Mouse (Mus musculus): Measurements from ENCODE around the gene Mlana.
A peak's percentile ranks its signal among the peaks of the same experiment; 100 is the strongest.

Gene Mlana

DNA sequence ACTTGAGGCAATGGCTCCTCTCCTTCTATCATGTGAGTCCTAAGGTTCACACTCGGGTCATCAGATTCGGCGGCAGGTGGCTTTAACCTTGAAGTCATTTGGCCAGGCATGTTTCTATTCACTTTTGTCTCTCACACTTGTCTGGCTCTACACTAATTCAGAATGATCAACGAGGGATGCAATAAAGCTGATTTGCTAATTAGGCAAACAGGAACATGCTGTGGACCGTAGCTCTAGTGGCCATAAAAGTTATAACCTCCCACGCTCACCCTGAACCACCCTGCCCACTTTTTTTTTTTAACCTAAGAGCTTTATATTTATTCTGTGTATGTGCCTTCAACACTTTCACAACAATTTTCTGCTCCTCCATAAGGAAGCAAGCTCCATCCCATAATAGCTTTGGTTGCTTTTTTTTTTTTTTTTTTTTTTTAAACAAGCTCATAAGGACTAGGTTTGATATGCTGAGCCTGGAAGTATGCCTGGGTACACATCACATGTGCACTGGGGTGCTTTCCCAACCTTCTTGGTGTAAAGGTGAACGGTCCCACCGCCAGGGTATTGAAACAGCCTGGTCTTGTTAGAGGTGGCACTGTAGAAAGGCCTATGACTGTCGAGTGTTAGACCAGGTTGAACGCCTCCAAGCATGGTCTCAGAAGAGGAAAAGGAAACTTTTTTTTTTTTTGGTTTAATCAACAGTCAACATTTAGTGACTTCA, 21.0 kb upstream of the Mlana start:
- no peak for DNase-seq

DNA sequence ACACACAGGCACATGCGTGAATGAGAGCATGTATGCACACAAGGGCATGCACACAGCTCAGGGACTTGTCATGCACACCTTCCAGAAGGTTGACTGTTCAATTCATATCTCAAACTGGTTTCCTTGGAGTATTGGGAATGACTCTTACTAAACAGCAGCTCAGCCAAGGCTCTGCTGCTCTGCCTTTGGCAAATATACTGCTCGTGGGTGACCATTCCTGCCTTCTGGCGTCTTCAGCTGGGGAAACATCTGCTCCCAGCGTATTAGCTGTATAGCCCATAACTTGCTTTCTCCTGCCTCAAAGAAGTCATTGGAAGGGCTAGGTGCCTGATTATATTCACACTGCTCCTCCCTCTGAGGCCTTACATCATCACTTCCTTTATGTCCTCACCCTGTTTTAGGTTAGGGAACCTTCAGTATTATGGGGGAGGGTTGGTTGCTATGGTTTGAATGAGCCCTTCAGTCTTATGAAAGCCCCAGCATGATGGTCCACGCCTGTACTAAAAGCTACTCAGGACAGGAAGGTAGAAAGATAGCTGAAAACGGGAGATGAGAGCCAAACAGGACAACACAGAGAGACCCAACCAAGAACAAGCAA, 19.3 kb upstream of the Mlana start:
- no peak for DNase-seq

DNA sequence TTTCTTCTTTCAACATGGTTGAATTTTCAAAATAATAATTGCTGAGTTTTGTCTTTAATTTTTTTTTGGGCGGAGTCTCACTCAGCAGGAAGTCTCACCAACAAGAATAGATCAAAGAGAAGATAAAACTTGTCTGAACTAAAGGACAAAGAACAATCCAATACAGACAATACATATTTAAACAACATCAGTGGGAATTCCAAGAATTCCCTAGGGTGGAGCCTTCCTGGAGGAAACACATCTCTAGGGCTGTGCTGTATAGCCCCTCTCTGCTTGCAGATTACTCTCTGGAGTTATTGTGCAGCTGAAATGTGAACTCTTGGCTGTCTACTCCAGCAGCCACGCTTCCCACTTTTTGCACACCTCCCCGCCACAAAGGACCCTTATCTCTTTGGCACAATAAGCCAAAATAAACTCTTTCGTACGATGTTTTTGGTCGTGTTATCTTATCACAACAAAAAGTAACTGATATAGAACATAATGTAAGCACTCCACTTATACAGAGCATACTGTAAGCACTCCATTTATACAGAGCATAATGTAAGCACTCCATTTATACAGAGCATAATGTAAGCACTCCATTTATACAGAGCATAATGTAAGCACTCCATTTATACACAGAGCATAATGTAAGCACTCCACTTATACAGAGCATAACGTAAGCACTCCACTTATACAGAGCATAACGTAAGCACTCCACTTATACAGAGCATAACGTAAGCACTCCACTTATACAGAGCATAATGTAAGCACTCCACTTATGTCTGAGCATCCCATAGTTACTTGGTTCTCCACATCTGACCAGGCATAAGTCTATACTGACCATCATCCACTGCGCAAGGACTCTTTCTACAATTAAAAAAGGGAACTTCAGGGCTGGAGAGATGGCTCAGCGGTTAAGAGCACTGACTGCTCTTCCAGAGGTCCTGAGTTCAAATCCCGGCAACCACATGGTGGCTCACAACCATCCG, 17.2 kb upstream of the Mlana start:
- DNase-seq: no peak

DNA sequence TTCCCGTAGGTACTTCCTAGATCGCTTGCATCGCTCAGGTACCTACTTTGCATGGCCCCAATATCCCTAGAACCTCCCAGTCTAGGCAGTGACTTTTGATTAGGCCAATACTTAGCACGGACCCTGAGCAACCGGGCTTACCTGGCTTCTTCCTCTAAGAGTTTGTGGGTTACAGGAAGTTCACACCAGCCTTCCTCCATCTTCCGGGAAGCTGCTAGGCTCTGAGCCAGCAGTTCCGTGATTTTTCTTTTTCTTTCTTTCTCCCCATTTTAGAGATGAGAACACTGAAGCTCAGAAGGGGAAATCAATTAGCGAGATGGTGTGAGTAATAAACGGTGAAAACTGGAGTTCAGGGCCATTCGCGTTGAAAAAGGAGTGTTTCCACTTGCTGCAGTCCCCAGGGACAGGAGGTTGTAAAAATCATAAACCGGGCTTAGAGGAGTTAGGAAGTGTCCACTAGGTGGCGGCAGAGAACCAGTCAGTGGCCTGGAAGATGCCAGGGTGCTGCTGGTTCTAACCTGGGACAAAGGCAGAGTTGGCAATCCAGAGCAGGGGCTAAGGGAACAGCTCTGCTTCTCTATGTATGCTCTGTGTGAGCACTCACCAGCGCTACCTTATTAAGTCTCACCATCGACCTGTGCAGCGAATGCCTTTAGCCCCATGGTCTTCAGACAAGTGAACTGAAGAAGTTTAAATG, 13.6 kb upstream of the Mlana start:
- DNase-seq: peak; percentile 90

DNA sequence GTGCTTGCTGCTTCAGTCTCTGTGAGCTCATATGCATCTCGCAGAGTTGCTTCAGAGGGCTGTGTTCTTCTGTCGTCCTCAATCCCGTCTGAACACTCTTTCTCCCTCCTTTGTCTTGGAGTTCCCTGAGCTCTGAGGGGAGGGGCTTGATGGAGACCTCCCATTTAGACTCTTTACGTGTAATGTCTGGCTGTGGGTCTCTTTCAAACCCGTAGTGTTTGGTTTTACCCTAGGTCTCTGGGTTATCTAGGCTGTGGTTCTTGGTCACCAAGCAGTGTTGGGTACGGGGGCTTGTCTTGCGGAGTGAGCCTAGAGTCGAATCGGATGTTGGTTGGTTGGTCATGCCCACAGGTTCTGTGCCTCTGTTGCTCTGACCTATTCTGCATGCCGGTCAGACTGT, 2.6 kb upstream of the Mlana start:
- DNase-seq: no peak

DNA sequence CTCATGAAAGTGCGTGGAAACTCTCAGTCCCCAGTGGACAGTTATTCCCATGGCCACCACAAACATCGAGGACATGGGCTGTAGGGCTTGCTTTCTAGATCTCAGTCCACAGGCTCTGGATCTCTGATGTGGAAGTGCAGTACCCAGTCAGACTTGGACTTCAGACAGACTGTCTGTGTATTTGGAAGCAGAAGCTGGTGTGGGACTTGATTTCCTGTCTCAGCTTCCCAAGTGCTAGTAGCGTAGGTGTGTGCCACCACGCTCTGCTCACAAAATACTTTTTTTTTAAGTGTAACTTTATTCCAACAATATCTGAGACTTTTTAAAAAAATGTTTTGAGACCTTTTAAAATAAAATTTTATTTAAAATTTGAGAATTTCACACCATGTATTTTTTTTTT, 1.3 kb upstream of the Mlana start:
- DNase-seq: no peak

DNA sequence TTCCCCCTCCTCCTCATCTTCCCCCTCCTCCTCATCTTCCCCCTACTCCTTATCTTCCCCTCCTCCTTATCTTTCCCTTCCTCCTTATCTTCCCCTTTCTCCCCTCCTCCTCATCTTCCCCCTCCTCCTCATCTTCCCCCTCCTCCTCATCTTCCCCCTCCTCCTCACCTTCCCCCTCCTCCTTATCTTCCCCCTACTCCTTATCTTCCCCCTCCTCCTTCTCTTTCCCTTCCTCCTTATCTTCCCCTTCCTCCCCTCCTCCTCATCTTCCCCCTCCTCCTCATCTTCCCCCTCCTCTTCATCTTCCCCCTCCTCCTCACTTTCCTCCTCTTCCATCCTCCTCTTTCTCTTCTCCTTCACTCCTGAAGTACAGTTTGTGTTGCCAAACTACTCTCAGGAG, 784 bp upstream of the Mlana start:
- no peak for DNase-seq

DNA sequence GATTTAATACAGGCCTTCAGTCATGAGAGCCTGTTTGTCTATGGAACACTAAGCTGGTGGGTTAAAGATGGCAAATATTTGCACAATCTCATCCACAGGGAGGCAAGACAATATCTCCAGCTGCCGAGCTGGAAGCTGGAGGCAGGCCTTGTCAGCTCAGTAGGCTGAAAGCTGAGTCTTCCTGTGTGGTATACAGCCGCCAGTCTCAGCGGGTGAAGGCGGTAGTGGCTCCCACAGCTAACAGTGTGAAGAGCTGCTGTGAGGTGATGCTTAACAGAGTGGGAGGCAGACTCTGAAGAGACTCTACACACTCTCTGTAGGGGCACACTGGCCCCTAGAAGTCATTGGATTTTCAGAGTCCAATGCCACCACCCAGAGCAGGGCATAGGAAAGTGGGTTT, 4.1 kb downstream of the Mlana start:
- no peak for DNase-seq

DNA sequence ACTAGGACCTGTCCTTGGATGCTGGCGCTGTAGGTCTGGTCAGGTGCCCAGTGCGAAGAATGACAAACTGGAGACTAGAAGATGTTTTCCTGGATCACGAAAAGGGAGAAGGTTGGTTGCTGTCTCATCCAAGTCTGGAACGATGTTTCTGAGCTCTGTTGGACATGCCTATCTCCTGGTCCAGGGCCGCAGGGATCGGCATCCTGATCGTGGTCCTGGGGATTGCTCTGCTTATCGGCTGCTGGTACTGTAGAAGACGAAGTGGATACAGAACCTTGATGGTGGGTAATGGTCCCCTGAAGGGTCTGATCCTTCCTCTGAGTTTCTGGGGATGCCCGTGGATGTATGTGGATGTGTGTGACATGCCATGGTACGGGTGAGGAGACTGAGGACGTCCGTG, 6.8 kb downstream of the Mlana start:
- no peak for DNase-seq

DNA sequence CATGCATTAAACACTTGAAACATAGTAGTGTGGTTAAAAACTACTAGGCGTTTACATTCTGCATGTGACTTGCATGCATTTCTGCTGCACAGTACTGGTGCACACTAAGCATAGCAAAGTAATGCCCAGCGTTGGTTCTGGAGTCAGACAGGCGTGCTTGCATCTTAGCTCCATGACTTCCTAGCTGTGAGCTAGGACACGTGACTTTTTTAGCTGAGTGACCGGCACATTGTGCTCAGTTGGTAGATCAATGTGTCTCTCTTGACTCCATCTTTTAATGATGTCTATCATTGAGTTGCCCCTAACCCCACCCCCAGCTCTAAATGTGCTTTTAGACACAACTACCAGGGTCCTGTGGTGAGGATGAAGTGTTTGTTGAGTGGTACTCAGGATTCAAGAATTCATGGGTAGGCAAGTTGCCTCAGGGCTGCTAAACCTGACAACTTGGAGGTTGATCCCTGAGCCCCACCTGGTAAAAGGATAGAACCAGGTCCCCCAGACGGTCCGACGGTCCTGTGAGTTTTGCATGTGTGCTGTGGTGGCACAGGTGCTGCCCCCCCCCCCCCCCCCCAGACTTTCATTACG, 9.8 kb downstream of the Mlana start:
- no peak for DNase-seq

DNA sequence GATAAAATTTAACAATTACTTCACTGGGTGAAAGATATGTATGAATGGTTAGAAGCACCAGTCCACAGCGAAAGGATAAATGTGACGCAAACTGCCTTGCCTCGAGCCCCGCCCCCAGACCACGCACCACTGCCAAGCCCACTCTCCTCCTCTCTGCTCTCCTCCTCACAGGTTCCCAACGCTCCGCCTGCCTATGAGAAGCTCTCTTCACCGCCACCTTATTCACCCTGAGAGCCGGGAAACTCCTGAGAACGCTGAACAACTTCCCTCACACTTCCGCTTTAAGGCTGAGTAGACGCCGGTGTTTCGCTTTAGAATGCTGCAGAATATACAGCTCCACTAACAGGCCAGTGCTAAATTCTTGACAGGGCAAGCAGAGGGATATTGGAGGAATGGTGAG, 10.4 kb downstream of the Mlana start:
- peak; percentile 41 for DNase-seq

DNA sequence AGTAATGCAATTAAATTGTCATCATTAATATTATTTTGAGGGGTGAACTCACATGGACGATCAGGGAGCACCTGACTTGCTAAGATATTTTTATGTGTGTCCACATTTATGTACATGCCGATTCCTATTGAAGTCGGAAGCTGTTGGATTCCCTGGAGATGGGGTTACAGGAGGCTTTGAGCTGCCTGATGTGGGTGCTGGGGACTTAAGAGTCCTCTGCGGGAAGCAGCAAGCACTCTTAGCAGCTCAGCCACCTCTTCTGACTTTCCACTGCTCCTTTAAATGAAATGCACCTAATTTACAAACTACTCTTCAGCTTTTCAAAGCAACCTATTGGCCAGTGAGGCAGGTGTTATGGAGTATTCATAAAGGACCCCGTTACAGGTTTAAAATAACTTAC, 10.8 kb downstream of the Mlana start:
- no peak for DNase-seq

DNA sequence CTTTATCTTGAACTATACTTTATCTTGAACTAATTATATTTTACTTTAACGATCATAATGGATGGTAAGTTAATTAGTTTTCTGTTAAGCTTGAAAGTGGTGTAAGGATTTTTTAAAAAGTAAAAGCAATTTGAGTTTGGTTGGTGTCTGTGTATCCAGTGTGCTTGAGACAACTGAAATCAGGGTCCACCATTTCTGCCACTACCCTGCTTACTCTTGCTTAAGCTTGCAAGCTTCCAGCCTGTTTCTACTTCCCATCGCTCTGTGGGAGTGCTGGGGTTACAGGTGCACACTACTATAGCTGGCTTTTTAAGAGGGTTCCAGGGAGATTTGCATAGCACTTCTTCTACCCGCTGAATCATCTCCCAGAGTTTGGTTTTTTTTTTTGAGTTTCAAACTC, 11.8 kb downstream of the Mlana start:
- DNase-seq: no peak

DNA sequence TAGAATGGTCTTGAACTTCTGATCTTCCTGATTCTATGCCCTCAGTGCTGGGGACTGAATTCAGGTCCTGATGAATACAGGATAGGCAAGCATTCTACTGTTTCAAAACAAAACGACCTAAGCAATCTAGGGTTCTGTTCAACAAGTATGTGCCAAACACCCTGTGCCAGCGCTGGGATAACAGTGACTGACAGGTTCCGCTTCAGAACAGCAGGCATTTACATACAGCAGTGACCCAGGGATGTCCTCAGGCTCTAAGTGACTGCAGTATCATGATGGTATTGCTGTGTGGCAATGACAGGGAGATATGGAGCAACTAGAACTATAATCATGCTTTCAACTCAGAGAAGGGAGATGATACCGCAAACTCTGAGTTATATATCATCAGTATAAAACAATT, 15.8 kb downstream of the Mlana start:
- no peak for DNase-seq

DNA sequence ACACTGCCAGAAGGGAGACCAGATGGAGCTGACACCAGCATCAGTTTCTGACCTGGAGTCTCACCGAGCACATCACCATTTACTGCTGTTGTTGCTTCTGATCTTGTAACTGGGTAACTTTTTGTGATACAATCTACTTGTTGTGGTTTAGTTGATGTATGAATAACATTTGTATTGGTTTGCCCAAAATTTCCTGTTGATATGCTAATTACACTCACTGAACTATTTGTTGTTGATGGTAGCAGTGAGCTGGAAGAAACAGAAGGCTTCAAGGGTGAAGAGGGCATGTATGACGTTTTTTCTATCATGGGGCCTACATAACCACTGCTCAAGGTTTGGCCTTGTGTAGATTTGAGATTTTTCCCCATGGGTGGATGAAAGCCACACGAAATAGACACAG, 20.2 kb downstream of the Mlana start:
- no peak for DNase-seq

DNA sequence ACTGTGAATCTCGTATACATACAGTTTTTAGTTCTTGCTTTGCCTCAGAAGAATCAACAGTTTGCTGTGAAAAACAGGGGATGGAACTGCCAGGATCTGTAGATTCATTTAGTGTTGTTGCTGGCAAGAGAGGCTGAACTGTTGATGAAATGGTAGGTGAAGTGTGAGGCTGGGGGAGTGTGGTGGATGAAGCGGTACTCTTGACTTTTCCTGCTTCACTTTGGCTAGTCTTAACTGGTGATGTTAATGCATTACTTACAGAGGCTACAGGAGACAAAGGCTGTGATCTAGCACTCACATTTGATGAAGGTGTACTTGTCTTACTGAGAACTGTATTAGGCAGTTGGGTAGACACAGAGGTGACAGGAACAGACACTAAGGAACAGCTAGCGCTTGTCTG, 20.9 kb downstream of the Mlana start:
- DNase-seq: no peak

DNA sequence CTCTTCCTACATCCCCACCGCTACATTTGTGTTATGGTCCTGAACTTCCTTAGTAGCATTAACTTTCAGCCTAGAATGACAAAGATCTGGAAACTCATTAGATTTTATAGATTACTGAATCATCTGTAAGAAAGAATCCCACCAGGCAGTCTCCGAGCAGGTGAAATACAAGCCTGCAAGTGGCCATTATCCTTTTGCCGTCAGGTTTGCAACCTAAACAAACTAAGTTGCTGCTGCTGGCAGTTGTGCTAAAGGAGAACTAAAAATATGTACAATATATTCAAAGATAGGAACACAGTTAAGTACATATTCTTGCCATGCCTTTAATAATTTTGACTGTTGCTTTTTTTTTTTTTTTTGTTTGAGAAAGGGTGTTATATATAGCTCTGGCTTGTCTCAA, 37.8 kb downstream of the Mlana start:
- no peak for DNase-seq

DNA sequence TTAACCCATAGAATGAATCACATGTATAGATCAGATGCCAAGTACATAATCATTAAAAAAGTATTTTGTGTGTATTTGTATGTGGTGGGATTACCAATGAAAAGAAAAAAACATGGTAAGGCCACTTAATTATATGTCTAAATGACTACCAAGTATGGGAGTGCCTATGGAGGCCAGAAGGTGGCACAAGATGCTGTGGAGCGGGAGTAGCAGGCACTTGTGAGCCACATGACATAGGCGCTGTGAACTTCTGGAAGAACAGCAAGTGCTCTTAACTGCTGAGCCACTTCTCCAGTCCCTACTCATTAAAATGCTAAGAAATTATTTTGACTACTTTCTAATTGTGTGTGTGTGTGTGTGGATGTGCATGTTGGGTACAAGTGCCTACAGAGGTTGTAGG, 42.0 kb downstream of the Mlana start:
- DNase-seq: peak; percentile 21

DNA sequence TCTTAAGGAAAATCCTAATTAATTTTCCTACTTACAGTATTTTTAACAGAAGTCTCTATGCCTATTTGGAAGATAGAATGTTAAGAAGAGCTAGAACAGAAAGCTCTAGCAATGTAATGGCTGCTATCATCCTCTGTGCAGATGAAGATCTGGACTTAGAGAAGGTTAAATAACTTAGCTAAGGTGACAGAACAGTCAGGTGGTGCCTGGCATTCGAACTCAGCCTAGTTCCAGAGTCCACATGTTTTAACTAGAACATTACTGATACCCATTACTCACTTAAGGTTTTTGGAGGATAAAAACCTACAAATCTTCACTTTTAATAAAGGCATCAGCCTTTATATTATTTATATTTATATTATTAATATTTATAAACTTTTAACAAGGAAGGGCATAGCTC, 43.0 kb downstream of the Mlana start:
- DNase-seq: no peak

DNA sequence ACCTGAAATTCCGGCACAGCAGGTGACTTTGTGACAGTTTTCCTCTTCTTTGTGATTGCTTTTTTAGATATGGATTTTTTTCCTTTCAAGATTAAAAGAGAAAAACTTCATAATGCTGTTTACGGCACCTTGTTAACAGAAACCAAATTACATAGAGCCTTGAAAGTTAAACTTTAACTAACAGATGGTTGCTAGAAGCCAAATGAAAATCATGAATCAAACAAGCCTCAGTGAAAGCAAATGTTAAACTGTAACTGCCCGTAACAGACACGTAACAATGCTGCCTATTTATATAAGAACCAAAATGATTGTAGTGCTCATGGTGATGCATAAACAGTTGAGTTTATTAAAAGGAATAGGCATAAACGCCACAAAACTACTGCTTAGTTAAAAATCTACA, 45.9 kb downstream of the Mlana start:
- DNase-seq: no peak

DNA sequence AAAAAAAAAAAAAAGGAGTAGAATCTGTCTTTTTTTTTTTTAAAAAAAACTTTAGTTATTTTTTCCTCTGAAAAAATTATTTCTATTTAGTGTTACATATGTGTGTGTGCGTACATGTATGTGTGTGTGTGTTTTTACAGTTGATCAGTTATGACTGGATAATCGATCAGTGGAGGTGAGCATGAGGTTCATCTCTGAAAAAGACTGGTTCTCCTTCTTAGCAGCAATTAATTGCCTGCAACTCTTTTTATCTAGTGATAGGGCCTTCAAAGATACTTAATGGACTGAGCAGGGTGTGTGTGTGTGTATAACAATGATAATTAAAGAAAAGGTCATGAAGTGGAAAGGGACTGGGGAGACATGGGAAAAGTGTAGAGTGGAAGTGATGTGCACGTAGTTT, 53.4 kb downstream of the Mlana start:
- no peak for DNase-seq

DNA sequence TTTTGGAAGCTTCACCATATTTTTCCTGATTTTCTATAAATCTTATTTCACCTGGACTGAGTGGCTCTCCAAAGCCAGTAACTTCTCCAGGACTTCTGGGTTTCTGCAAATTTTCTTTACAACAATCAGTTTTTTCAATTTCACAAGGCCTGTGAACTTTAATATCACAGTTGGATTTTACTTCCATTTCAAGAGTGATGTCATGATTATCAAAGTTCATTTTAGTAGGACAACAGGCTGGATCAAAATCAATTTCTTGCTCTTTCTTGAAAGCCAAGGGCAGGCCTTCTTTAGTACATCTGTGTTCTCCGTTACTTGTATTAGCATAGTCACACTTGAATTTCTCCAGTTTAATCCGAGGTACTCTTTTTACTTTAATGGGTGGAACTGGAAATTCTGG, 56.3 kb downstream of the Mlana start:
- no peak for DNase-seq

Measured in thymus, postnatal 4 days (tissue).